Mouse (Mus musculus) liver, postnatal 0 days (tissue): ENCODE results near the gene Vsx1.

Source experiments
- CTCF ChIP-seq: sonication (generic); IDR thresholded peaks from 2 replicates; pipeline ENCODE4 v1.5.1; 2016; ENCODE audit warnings: antibody characterized with exemption, low read depth
- EP300 ChIP-seq: IDR thresholded peaks from 2 replicates; pipeline ENCODE4 v1.6.1; 2016; ENCODE audit warnings: antibody characterized with exemption, low read depth, mild to moderate bottlenecking

- no peak for TF ChIP-seq CTCF
- no peak for TF ChIP-seq EP300
These were observed 4.7 kb downstream of the Vsx1 start for GRCm38 (mm10) chr2:150684451-150684850.
